Mouse (Mus musculus) intestine, postnatal 0 days (tissue): Measurements from ENCODE around the gene Ndufs8. TPM values are rescaled to one million over a fixed set of nuclear protein-coding genes. Genes with fewer than 3 reads are reported as not detected.

Experiments
- ATAC-seq: fragments of 200-750 bp; cut with Nextera tagmentation; 2 replicates; pipeline ENCODE4 v1.8.0; 2017; ENCODE audit warnings: mild to moderate bottlenecking, moderate TSS enrichment, moderate library complexity
- H3K27ac ChIP-seq: fragments of 300-500 bp; sonication (generic); 2 replicates; pipeline ENCODE4 v1.5.1; 2014; ENCODE audit warnings: mild to moderate bottlenecking, low read depth, low read length, moderate library complexity
- H3K27me3 ChIP-seq: fragments of 300-500 bp; sonication (generic); replicated peaks from 2 replicates; pipeline ENCODE4 v1.6.1; 2014; ENCODE audit warnings: low read length, mixed read lengths; ENCODE audit not compliant: control insufficient read depth, insufficient read depth
- H3K36me3 ChIP-seq: fragments of 300-500 bp; sonication (generic); 2 replicates; pipeline ENCODE4 v1.6.1; 2014; ENCODE audit warnings: mild to moderate bottlenecking, moderate library complexity; ENCODE audit not compliant: control insufficient read depth, insufficient read depth
- H3K4me1 ChIP-seq: fragments of 300-500 bp; sonication (generic); replicated peaks from 2 replicates; pipeline ENCODE4 v1.6.1; 2014; ENCODE audit warnings: antibody characterized with exemption, low read length, mixed read lengths; ENCODE audit not compliant: control insufficient read depth, insufficient read depth
- H3K4me2 ChIP-seq: fragments of 300-500 bp; sonication (generic); replicated peaks from 2 replicates; pipeline ENCODE4 v1.6.1; 2014; ENCODE audit warnings: low read depth, mild to moderate bottlenecking, moderate library complexity
- H3K4me3 ChIP-seq: fragments of 300-500 bp; sonication (generic); 2 replicates; pipeline ENCODE4 v1.5.1; 2014; ENCODE audit warnings: low read depth, low read length
- H3K9ac ChIP-seq: fragments of 300-500 bp; sonication (generic); 2 replicates; pipeline ENCODE4 v1.6.1; 2014; ENCODE audit warnings: mild to moderate bottlenecking, low read depth, low read length
- H3K9me3 ChIP-seq: fragments of 300-500 bp; sonication (generic); 2 replicates; pipeline ENCODE4 v1.6.1; 2016; ENCODE audit warnings: mixed run types; ENCODE audit not compliant: control insufficient read depth
- CTCF ChIP-seq: sonication (generic); IDR thresholded peaks from 2 replicates; pipeline ENCODE4 v1.5.1; 2016; ENCODE audit warnings: low read depth, mild to moderate bottlenecking, control low read depth, antibody characterized with exemption, moderate library complexity
- WGBS: fragments of 180-500 bp; shearing (Covaris S2); extraction: QIAGEN DNeasy Blood & Tissue Kit; methylation state at CpG from one replicate; pipeline ENCODE4 v1.1.7; 2014; 5-methylcytosine and 5-hydroxymethylcytosine counted together
- polyA plus RNA-seq: library from polyadenylated mRNA; unstranded; fragments of >200 nt; fragmentation: Nextera tagmentation; extraction: Ambion mirVana; gene quantifications from 2 replicates; pipeline ENCODE4 v1.2.1, GENCODE M21; 2015

Ndufs8 gene
- polyA plus RNA-seq, 1 experiment from 2014 or later, result 317 TPM

- whole genome bisulfite sequencing, result 93% methylated on average over 10 of the region's 10 CpGs
- 0 out of 2 replicates have a peak, but pooled peaks have one; percentile 1 for ATAC-seq
- Histone ChIP-seq H3K9ac (no peak overlapping the region), H3K4me1 (no peaks in the 10 kb centered on the region), H3K36me3 (peaks cover 90% of the 10 kb centered on the region), H3K4me2 (no peak overlapping the region), H3K27ac (no peak overlapping the region), H3K27me3 (no peaks in the 10 kb centered on the region), H3K4me3 (no peak overlapping the region), H3K9me3 (no peaks in the 10 kb centered on the region)
- no peak for TF ChIP-seq CTCF
Observed at GRCm38 (mm10) chr19:3896208-3896607, 16.4 kb downstream of the Ndufs8 start.

DNA sequence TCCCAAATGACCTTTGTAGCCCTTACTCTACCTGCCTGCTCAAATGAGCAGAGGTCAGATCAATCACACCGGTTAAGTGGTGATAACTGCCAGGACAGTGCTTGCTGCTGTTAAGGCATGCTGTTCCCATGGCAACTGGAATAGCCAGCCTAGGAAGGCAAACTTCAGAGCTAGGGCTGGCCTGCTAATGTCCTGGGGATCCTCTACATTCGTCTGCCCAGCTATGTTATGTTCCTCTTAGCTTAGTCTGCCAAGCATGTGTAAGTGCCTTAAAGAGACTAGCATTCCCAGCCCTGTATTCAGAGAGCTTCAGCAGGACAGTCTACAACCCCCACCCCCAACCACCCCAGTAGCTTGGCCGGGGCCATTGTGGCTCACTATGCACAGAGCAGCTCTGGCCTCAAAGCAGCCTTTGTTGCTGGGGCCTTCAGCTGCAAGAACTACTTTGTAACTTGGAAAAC is 17.4 kb downstream of the Ndufs8 start:
- H3K36me3 ChIP-seq, result peaks cover 99% of the 10 kb centered on the region

DNA sequence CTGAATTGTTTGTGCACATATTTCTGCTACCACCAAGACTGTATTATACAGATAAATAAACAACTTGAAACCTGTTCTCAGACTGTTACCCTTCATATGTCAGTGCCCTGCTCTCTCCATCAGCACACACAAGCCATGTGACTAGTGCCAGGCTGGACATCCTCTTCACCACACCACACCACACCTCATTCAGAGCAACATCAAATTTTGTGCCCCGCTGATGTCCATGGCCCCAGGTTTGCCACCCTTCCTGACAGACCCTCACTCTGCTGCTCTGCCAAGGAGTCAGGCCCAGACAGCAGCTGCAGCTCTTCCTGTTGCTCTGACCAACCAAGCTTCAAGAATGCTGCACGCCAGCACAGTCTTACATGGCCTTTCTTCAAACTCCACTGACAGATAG is 18.3 kb downstream of the Ndufs8 start:
- peaks cover 98% of the 10 kb centered on the region for H3K36me3 ChIP-seq
- no peak overlapping the region for H3K9ac ChIP-seq

More for the DNA sequence above, 17.4 kb downstream of the Ndufs8 start:
- no peak for TF ChIP-seq CTCF
- Histone ChIP-seq H3K4me1 (no peaks in the 10 kb centered on the region), H3K4me3 (no peak overlapping the region), H3K9me3 (no peaks in the 10 kb centered on the region), H3K27ac (peak overlapping the region; percentile 29; the same call in 1 of the 2 replicates), H3K27me3 (no peaks in the 10 kb centered on the region), H3K4me2 (no peak overlapping the region), H3K9ac (no peak overlapping the region)
- WGBS, result 19% methylated on average over 3 of the region's 3 CpGs
- ATAC-seq, result peak; percentile 48

DNA sequence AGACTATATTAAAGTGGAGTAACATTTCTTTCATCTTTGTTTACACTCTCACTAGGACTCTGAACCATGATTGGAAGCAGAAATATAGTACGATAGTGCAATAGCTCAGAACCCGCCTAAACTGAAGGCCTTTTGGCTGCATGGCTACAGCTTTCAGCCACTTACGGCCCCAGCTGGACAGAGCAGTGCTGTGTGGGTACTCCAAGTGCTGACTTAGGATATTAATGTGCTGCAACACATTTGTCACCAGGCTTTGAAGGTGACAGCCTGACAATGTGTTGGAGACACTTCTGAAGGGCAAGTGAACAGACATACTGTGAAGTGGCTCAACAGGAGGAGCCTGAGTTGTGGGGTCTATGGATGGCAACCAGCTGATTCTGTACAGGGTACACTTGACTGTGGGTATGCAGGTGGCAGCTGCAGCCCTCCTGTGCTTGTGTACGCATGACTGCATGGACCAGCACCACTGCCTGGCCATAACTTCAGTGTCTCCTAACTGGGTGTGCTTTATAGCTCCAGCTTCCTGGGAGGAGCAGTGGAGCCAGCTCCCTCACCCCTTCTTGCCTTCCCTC is 18.9 kb downstream of the Ndufs8 start:
- Histone ChIP-seq H3K4me3 (no peak overlapping the region), H3K4me2 (no peak overlapping the region), H3K36me3 (peaks cover 97% of the 10 kb centered on the region), H3K9me3 (no peaks in the 10 kb centered on the region), H3K27me3 (no peaks in the 10 kb centered on the region), H3K27ac (no peak overlapping the region), H3K9ac (no peak overlapping the region), H3K4me1 (no peaks in the 10 kb centered on the region)
- ATAC-seq, result peak; percentile 8; the same call in 1 of the 2 replicates
- no peak for TF ChIP-seq CTCF
- 69% methylated on average over 4 of the region's 4 CpGs for WGBS

More for the DNA sequence above, 18.3 kb downstream of the Ndufs8 start:
- Histone ChIP-seq H3K4me1 (no peaks in the 10 kb centered on the region), H3K9me3 (no peaks in the 10 kb centered on the region), H3K4me2 (no peak overlapping the region), H3K27ac (no peak overlapping the region), H3K27me3 (no peaks in the 10 kb centered on the region), H3K4me3 (no peak overlapping the region)
- no peak for ATAC-seq
- WGBS, result 78% methylated on average over 2 of the region's 2 CpGs
- TF ChIP-seq CTCF, result no peak

DNA sequence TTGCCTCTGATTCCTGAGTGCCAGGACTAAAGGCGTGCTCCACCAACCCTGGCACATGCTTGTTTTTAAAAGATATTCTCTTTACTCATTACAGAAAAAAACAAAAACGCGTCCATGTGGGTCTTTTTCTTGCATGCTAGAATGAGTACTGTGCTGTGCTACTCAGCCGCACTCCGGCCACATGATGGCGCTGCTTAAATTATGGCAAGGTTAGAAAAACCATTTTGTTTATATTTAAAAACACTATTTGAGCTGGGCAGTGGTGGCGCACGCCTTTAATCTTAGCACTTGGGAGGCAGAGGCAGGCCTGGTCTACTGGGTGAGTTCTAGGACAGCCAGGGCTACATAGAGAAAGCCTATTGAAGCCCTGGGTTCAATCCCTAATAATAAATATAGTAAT is 22.4 kb downstream of the Ndufs8 start:
- peaks cover 94% of the 10 kb centered on the region for H3K36me3 ChIP-seq
- peak; percentile 58 for TF ChIP-seq CTCF
- H3K9ac ChIP-seq, result no peak overlapping the region
- no peaks in the 10 kb centered on the region for H3K27me3 ChIP-seq
- ATAC-seq, result no peak
- no peaks in the 10 kb centered on the region for H3K4me1 ChIP-seq
- H3K4me3 ChIP-seq, result no peak overlapping the region
- H3K9me3 ChIP-seq, result no peaks in the 10 kb centered on the region
- 79% methylated on average over 8 of the region's 8 CpGs for WGBS
- no peak overlapping the region for H3K27ac ChIP-seq
- no peak overlapping the region for H3K4me2 ChIP-seq

DNA sequence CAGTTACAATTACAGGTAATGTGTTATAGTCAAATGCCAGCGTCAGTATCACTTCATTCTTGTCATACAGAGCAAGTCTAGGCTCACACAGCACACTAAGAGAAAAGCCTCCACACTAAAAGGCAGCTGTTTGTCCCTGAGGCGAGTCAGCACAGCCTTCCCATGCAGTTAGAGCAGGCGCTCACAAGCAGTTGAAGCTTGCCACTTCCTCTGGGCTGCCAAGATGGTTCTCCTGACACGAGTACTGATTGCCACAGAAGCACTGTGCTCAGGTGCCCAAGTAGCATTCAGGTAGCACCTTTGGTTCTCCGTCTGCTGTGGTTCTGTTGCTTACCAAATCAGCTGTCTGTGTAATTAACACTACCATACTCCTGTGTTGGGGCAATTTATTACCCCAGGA is 23.5 kb downstream of the Ndufs8 start:
- Histone ChIP-seq H3K4me1 (no peaks in the 10 kb centered on the region), H3K4me3 (no peak overlapping the region), H3K4me2 (no peak overlapping the region), H3K27ac (no peak overlapping the region), H3K36me3 (peaks cover 94% of the 10 kb centered on the region), H3K27me3 (no peaks in the 10 kb centered on the region), H3K9me3 (no peaks in the 10 kb centered on the region), H3K9ac (no peak overlapping the region)
- no peak for ATAC-seq
- no peak for TF ChIP-seq CTCF
- WGBS, result 93% methylated on average over 5 of the region's 5 CpGs
